Mouse (Mus musculus) heart, postnatal 10 days (tissue): ENCODE data around the gene Mfn2. TPM values are rescaled to one million over a fixed set of nuclear protein-coding genes. Genes with fewer than 3 reads are reported as not detected.

Source experiments
- DNase-seq, 2 experiments: peaks; one replicate each; pipeline ENCODE4 v3.0.0; 2021
- intact Hi-C: fragments of 180-260 bp; cut with DNase I; formaldehyde crosslinking; loops from one replicate; pipeline ENCODE4 v1.15.1; 2025
- total RNA-seq, 2 experiments: library from RNA; stranded (reverse); gene quantifications; 2 replicates each; pipeline ENCODE4 v1.2.3; 2021

The Mfn2 gene
- total RNA-seq, result 100 to 1,000 TPM; 583 to 610 TPM

DNA sequence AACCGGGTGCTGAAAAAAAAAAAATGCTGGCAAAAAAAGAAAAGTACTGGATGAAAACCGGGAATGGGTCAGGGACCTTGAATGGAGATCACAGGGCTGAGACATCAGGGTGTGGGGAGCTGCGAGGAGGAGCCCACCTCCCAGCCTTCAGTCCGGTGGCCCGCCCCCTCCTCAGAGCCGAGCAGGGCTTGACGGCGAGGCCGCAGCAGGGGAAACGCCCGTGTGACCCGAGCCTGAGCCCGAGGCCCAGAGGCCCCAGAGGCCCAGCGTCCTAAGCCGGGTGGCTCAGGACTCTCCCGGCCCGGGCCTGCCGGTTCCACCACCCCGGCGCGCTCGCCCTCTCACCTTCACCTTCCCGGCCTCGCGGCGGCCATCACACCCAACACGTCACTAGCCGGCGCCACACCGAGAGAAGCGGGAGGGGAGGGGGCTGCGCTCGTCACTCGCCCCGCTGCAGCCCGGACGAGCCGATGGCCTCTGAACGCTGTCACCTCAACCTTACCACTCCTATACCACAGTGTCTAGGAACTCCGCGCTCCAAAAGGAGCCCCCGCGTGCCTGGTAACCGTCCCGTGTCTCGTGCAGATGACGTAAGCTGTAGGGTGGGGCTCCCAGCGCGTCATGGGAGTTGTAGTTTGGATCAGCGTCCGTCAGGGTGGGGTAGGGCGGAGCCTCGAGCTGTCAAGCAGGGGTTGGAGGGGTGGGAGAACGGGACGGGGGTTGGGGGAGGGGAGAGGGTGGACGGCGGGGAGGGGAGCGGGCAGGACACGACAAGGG, at the start of gene Mfn2:
Gene Mfn2 (minus strand): TSS at position 392 of the 777 bp plus-strand sequence.
- intact Hi-C loops, result no loop called here
- DNase-seq, result peak; percentile 94 to 95

DNA sequence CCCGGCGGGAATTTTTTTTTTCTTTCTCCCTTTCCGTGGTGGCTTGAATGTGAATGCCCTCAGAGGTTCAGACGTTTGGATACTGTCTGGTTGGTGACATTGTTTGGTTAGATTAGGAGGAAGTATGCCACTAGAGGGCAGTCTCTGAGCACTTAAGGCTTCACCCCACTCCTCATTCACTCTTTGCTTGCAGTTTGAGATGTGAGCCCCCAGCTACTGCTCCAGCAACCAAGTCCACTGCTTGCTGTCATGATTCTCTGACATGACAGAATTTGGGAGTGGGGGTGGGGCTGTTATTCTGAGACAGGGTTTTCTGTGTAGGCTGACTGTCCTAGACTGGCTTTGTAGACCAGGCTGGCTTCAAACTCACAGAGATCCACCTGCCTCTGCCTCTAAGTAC, 49.1 kb upstream of the Mfn2 start:
- intact Hi-C loops, result loop anchor here (2.0 kb wide), 1 partner anchor 35 kb away; no protein-coding TSS in a partner anchor

DNA sequence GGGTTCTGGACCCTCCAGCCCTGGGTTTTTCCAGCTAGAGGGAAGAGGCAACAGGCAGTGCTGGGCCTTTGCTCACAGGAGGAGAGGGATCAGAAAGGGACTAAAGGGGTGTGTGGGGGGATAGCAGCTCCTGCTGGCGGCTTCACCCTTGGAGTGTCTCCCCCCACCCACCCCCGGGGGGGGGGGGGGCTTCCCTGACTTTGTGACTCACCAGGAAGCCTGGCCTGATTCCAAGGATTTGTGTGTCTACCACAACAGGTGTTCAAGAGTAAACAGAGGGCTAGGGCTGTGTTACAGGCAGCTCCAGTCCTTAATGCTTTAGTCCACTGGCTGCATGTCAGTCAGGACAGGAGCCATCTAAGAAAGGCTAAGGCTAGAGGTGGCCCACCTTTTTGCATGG, 43.0 kb upstream of the Mfn2 start:
- intact Hi-C loops, result no loop called here

More for the DNA sequence above, 49.1 kb upstream of the Mfn2 start:
- DNase-seq, result peak in 1 of 2 experiments; percentile 72

DNA sequence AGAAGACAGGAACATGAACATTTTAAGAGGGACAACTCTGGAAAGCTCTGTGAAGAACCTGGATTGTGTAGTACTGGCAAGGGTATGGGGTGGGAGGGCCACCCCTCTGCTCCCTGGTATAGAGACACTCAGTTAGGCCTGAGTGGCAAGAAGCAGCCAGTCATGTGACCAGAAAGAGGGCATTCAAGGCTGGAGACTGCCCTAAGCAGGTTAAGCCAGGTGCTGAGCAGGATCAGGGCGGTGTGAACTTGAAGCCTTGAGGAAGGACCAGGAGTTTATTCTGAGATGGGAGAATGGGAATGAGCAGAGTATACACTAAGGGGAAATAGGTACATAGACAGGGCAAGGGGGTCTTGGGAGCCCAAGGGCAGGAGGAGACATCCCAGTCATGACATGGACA, 38.5 kb upstream of the Mfn2 start:
- intact Hi-C loops, result no loop called here
- DNase-seq, result no peak

More for the DNA sequence above, 43.0 kb upstream of the Mfn2 start:
- DNase-seq, result no peak

DNA sequence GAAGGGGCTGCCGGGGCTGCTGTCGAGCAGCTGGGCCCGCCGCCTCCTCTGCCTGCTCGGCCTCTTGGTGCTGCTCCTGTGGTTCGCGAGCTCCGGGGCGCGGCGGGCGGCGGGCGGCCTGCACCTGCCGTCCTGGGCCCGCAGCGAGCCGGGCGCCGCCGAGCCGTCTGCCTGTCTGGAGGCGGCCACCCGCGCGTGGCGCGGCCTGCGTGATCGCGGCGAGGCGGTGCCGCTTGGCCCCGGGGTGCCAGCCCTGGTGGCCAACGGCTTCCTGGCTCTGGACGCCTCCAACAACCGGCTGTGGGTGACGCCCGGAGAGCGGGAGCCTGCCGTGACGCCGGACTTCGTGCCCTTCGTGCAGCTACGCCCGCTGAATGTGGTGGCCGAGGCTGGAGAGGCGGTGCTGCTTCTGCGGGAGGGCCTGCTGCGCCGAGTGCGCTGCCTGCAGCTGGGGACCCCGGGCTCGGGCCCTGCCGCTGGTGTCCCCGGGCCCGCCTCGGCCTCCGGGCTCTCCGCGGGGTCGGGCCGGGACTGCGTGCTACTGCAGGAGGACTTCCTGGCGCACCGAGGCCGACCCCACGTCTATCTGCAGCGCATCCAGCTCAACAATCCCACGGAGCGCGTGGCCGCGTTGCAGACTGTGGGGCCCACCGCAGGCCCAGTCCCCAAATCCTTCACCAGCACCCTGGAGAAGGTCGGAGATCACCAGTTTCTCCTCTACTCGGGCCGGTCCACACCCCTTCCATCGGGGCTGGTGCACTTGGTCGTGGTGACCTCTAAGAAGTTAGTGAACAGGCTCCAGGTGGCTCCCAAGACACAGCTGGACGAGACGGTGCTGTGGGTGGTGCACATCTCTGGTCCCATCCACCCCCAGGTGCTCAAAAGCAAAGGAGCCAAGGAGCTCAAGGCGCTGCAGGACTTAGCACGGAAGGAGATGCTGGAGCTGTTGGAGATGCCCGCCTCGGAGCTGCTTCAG, 36.8 kb upstream of the Mfn2 start:
- intact Hi-C loops, result no loop called here
- DNase-seq, result peak in 1 of 2 experiments; percentile 49

DNA sequence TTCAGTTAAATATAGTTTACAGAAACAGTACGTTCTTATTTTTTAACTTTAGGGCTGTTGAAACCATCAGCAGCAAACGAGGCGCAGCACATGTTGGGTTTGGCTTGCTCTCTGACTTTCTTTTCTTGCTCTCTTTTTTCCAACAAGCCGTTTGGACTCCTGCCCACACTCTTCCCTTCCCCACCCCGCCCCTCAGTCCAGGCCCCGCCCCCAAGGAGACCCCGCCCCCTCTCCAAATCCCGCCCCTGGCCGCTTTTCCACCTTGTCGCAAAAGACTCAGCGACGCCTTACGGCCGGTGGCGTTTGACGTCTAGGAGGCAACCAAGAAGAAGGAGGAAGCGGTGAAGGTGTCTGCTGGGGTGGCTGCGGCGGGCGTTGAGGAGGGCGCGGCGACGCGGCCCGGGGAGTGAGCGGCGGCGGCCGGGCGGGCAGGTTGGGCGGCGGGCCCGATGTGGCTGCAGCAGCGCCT, 36.1 kb upstream of the Mfn2 start, which contains the start of gene 2510039O18Rik:
Gene 2510039O18Rik (plus strand): TSS at position 320 of the 469 bp plus-strand sequence.
- intact Hi-C loops, result no loop called here
- DNase-seq, result peak; percentile 92

DNA sequence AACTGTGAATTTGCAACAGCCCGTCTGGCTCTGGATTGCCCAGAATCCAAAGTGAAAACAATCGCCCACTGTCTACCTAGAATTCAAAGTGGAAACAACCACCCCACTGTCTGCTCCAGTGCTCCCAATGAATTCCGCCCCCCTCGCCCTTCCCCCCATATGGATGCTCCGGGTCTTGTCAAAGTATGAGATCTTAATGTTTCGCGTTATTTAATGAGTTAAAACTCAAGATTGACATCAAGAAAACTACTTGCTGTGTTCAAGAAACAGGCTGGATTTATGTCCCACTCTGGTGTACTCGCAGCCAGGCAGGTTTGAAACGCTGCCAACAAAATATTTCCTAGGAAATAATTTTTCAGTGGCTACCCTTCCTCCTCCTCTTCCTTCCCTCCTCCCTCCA, 35.6 kb upstream of the Mfn2 start:
- intact Hi-C loops, result no loop called here
- no peak for DNase-seq

DNA sequence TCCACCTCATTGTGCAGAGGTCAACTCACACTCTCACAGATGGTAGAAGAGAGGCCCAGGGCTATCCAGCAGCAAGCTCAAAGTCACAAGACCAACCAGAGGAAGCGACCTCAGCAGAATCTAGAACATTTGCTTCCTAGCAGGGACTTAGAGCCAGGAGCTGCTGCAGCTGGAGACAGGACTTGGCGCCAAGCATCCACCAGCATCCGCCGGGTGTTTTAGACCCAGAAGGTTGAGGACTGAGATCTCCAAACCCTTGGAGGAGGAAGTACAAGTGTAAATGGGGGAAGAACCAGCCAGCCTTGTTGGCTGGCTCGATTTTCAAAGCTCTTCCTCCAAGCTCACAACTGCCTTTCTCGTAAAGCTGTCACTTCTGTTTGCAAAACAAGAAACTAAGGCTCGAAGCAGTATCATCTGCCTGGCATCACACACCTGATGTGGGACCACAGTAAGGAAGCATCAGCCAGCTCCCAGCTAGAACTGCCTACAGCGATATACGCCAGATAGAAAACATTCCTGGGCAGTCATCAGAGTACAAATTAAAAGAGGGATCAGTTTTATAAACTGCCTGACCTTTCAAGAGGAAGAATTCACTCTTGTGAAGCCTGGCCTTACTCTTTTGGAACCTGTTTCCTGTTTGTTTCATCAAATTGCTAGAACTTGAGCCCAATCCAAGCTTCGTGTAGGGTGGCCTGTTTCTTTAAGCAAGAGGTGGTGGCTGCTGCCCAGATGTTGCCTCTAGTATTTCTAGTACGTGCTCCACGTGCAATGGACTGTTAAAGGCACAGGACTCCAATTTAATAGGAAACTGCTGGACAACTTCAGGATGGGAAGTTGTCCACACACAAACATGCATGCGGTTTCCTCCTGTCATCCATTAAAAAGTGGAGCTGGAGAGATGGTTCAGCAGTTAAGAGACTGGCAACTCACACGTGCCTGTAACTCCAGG, 33.9 kb upstream of the Mfn2 start:
- intact Hi-C loops, result no loop called here
- DNase-seq, result peak; percentile 80 to 82

DNA sequence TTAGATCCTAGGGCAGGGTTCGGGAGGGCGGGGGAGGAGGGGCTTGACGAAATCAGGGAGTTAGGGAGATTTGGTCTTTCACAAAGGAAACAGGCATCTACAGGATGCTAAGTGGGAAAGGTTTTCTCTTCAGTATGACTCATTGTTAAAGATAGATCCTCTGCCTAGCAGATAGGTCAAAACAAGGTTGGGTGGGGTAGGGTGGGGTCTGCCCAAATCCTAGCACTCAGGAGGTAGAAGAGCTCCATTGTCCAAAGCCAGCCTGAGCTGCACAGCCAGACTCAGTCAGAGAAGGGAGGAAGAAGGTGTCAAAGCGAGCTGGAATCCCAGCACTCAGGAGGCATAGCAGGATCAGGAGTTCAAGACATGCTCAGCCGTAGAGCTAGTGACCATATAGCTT, 33.0 kb upstream of the Mfn2 start:
- intact Hi-C loops, result no loop called here
- no peak for DNase-seq

DNA sequence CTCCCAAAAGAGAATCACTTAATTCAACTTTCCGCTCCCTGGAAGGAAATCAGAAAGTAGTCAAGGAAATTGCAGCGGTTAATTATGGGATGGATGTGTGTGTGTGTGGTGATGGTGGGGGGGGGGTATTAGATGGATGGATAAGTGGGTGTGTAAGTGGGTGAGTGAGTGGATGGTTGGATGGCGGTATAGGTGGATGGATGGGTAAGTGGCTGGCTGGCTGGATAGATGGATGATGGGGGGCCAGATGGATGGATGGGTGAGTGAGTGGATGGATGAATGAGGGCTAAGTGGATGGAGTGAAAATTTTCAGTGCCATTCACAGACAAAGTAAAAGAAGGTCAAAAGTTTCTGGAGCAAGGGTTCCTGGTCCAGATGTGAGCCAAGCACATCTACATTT, 32.5 kb upstream of the Mfn2 start:
- DNase-seq, result no peak
- intact Hi-C loops, result no loop called here

DNA sequence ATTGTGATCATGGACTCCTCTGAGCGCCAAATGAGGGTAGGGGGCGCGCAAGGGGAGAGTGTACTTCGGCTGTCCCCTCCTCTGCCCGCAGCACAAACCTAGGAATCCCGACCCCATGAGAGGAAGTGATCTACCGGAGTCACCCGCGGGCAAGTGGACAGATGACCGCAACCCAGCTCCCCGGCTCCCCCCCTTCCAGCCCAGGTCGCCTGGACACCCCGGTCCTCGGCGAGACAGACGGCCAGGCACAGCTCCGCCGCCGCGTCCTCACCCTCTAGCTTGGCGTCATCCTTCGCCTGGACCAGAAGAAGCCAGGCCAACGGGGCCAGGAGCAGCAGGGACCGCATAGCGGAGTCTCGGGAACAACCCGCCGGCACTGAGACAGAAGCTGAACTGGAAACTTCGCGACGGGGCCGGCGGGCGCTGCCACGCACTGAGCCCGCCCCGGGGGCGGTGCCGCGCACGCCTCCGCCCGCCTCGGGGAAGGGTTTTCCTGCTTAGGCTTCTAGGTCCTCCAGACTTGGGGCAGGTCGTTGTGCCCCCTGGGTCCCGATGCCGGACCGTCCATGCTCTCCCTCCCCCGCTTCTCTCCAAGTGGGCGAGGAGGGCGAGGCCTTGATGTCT, 31.9 kb upstream of the Mfn2 start, which contains the start of gene Plod1:
Gene Plod1 (minus strand): TSS at position 437 of the 624 bp plus-strand sequence.
- intact Hi-C loops, result no loop called here
- DNase-seq, result peak; percentile 92

DNA sequence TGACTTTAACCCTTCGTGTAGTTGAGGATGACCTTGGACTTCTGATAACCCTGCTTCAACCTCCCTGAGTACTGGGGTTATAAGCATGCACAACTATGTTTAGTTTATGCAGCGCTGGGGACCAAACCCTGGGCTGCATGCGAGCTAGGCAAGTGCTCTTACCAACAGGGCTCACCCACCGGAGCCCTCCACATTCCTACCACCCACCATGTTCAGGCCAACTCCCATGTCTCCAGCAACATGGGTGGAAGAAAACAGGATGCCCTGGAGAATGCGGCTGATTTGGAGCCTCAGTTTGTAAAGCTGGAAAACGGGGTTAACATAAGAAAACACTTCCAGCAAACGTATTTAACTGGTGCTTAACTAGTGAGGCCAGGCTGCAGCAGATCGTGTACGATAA, 31.4 kb upstream of the Mfn2 start:
- no peak for DNase-seq
- intact Hi-C loops, result no loop called here

DNA sequence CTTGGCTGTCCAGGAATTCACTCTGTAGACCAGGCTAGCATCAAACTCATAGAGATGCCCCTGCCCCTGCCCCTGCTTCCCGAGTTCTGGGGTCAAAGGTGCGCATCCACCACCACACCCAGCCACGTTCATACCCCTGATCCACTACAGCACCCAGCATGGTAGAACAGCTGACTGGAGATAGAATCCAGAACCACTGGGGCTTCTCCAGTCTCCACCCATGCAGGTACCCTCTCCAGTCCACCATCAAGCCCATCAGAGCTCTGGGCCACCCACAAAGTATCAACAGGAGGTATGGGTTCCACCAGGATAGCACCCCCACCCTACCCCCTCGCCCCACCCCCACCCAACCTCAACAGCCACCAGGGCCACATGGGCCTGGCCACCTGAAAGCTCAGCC, 30.1 kb upstream of the Mfn2 start:
- DNase-seq, result no peak
- intact Hi-C loops, result no loop called here

DNA sequence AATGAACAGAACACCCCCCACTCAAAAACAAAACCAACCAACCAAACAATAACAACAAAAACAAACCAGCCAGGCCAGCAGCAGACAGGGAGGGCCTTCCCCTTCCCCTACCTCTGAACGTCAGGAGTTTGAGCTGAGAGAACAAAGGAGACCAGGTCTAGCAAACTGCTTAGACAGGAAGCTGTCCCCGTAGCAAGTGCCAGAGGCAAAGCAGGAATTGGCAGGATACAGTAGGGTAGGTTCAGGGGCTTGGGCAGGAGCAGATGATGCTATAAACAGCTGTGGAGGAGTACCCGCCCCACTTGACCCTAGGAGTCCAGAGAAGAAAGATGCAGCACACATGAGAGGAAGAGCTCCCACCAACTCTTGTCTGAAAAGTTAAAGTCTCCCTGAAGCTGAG, 29.6 kb upstream of the Mfn2 start:
- DNase-seq, result peak; percentile 42 to 55
- intact Hi-C loops, result no loop called here

DNA sequence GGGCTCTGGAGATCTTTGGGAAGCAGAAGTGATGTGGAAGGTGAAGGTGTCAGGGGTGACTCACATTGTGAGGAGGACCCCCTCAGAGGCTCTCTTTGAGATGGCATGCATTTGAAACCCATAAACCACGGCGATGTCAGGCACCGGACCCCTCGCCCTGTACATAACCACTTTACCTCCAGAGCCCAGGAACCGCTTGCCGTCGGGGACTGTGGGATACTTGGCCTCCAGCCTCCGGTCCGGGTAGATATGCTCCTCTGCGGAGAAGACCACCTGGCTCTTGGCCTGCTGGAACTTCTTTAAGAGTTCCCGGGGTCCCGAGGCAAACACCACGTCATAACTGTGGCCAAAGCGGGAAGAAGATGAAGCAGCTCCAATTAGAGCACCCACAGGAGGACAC, 26.4 kb upstream of the Mfn2 start:
- intact Hi-C loops, result no loop called here
- DNase-seq, result no peak

DNA sequence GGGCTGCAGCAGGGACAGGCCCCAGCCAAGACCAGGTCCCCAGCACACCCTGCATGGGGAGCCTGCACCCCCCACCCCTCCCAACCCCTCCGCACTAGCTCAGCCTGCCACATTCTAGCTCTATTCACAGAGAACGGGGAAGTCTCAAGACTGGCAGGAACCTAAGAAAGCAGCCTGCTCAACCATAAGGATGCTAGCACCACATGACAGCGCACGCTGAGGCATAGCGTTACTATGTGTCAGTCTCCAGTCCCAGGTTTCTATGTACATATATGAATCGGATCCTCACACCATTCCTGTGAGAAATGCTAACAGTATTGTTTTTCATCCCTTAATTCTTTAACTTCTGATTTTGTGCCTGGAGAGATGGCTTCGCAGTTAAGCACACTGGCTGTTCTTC, 24.0 kb upstream of the Mfn2 start:
- intact Hi-C loops, result no loop called here
- DNase-seq, result no peak

DNA sequence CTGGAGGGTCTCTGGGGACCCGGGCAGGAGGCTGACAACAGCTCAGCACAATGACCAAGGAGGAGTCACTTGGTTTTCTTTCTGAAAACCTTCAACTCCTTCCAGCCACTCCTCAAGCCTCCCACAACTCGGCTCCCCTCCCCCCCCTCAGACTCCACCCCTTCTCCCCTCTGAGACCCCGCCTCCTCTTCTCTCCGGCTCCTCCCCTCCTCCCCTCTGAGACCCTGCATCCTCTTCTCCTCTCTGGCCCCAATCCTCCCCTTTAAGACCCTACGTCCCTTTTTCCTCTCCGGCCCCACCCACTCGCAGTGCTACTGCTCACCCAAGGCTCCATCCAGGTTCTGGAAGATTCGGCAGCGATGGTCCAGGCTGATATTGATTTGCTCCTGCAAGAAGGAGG, 23.6 kb upstream of the Mfn2 start:
- intact Hi-C loops, result no loop called here
- DNase-seq, result no peak

DNA sequence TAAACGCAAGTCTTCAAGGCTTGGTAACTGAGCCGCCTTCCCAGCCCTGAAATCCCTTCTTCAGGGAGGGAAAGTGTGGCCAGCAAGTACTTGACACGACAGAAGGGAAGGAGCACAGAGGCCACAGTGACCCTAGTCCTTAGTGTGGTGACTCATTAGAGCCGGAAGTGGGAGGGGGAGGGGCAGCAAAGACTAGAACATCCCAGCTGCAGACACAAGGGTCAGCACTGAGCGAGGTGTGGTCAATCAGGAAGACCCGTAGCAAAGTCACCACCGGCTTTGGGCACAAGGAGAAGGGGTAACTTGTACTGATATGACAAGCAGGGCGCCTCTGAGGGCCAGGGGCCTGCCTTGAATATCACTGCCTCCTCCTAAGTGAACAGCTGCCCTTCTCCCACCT, 23.2 kb upstream of the Mfn2 start:
- intact Hi-C loops, result no loop called here

DNA sequence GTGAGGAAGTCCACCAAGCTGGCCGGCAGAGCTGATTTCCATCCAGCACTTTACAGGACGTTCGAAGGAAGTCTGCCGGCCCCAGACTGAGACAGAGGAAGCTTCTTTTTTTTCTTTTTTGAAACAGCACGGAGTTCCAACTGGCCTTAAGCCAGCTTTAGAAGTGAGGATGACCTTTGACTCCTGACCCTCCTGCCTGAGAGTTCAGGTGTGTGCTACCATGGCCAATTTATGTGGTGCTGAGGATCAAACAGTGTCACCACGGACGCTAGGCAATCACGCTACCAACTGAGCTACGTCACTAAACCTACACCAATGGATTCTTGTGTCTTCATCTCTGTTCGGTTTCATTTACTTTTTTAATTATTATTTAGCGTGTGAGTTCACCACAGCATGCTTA, 17.8 kb upstream of the Mfn2 start:
- DNase-seq, result no peak
- intact Hi-C loops, result no loop called here

More for the DNA sequence above, 23.2 kb upstream of the Mfn2 start:
- DNase-seq, result peak; percentile 69 to 72

DNA sequence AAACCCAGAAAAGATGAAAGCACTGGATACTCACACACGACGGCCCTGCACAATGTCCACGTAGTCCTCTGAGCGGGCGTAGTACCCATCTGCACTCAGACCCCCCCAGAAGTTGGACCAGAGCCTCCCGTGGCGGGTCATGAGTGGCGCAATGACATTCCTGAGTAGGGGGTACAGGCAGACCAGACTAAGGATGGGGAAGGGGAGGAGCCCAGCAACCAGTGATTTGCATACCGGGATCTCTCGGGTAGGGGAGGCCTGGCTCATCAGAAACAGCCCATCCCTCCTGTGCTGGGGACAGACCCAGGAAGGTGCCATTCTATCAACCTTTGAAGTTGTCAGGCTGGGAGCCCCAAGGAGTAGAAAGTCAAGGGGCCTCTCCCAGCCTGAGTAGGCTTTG, 16.5 kb upstream of the Mfn2 start:
- no peak for DNase-seq
- intact Hi-C loops, result no loop called here
